Mouse (Mus musculus): ENCODE measurements around the gene Shkbp1.

DNA sequence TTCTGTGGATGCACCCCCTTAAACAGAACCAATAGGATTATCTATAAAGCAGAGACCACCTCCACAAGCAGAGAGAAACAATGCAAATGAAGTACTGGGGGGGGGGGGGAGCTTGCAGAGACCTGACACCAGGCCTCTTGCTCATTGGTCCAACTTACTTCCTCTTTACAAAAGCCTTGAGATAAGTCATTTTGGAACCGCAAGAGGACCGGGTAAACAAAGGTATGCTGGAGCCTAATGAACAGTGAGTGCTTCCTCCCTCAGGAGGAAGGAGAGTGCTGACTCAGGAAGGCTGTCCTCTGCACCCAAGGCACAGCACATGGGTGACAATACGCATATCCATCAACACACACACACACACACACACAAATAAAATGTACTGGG is 1.8 kb upstream of the Shkbp1 start:
- TF ChIP-seq CTCF (IDR thresholded peaks at IDR 0.05; ENCODE audit: low read depth, low read length) (no peak), EP300 (IDR thresholded peaks at IDR 0.05; ENCODE audit: insufficient read depth, low read depth, low read length) (no peak), POLR2A (IDR thresholded peaks at IDR 0.05; ENCODE audit: insufficient read depth, low read length) (no peak)

All from ES-Bruce4 (cell line).